Mouse (Mus musculus) monocyte, adult 59 days (primary cell): Measurements from ENCODE around the gene Sec62. TPM values are rescaled to one million over a fixed set of nuclear protein-coding genes. Genes with fewer than 3 reads are reported as not detected.

Experiments used
- total RNA-seq, 2 experiments: library from RNA; stranded (reverse); gene quantifications; one replicate each; pipeline ENCODE4 v1.2.4; 2023

The Sec62 gene
- total RNA-seq = 10 to 100 TPM; 47.1 to 54.4 TPM

DNA sequence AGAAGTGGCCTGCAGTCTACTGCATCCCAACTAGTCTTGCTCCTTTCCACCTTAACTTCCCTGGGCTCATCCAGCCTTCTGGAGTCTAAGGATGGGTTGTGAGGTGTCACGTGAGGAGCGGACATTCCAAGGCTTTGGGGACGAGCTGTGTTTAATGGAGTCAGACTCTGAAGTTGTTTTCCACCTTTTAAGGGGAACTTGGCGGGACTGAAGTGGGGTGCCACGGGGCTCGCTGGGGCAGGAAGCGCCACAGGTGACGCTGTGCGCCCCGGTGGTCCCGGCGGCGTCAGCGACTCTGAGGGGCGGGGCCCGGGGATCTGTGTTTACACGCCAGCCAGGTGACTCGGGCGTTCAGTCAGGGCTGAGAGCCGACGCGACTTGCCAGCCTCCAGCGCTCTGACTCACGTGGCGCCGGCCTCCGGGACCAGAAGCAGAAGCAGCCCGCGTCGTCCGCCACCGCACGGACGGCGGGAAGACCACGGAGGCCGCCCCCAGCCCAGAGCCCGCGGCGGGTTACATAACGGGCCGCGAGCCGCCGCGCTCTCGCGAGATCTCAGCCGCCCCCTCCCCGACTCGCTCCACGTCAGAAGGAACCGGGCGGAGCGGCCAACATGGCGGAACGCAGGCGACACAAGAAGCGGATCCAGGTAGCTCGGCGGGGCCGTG lies at the start of gene Sec62:
Gene Sec62 (plus strand): TSS at position 139 of the 666 bp plus-strand sequence.

DNA sequence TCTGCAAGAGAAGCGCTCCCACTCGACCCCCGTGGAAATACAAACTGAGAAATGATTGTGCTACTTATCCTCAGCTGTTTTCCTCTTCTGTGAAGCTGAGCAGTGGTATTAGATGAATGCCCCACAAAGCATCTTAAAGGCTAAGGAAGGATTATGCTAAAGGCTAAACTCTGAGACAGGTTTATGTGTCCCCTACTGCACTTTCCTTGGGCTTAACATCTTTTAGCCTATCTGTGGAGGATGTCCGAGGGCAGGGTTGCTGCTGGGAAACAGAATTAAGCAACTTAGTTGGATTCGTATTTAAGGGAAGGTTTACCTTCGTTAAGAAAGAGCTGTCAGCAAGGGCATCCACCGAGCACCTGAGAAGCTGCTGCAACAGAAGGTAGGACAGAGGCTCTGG lies 46.7 kb upstream of the Sec62 start, which contains the start of gene Samd7:
Gene Samd7 (plus strand): TSS at position 288 of the 400 bp plus-strand sequence.

DNA sequence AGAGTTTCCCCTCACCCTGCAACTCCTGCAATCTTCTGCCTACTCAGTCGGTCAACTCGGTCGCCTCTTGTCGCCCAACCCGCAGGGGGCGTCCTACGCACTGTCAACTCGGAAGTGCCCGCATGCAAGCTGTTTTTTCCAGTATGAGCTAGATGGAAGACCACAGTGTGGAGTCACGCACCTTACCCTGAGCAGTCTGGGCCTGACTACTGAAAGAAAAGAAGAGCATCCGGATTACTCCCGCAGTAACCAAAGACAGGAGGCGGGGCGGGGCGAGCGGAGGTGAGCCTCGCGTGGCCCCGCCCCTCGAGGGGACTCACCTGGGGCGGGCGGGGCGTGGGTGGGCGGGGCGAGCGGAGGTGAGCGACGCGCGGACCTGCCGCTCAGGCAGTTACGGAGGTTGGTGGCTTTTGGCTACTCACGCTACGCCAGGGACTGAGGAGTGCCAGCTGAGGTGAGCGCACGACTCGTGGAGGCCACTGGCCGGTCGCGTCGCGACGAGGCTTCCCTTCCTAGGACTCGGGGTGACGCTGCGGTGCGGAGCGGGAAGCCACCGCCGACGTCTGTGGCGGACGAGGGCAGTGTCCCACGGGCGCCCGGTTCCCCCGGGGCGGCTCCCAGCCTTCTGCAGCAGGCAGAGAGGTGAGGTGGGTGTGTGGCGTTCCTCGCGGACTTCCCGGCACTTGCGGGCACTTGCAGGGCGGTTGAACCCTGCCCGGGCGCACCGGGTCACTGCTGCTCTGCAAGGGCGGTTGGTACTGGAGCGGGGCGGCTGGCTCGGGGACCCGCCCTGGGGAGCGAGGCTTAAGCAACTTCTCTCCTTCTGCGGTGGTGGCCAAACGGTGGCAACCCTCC lies 63.2 kb downstream of the Sec62 start, which contains the start of gene Gpr160:
Gene Gpr160 (plus strand): TSS at position 347 of the 855 bp plus-strand sequence.

Other genes with a start within 250 kb of the Sec62 start
- not detected for gene Mecom, start 244.9 kb upstream of the Sec62 start, total RNA-seq
- gene Actrt3, start 192.9 kb upstream of the Sec62 start, total RNA-seq = not detected
- 10 to 100 TPM; 30.1 to 43.8 TPM for gene Mynn, start 190.8 kb upstream of the Sec62 start, total RNA-seq
- not detected for gene Lrriq4, start 148.4 kb upstream of the Sec62 start, total RNA-seq
- not detected for gene Lrrc34, start 145.0 kb upstream of the Sec62 start, total RNA-seq
- not detected for gene Lrrc31, start 93.0 kb upstream of the Sec62 start, total RNA-seq
- gene Samd7, start 46.6 kb upstream of the Sec62 start, total RNA-seq = not detected
- gene Gpr160, start 63.1 kb downstream of the Sec62 start, total RNA-seq = 10 to 100 TPM; 14.5 to 17.8 TPM
- 10 to 100 TPM; 49.9 to 51.5 TPM for gene Phc3, start 176.5 kb downstream of the Sec62 start, total RNA-seq
- 10 to 100 TPM; 13.7 to 17.5 TPM for gene Prkci, start 202.9 kb downstream of the Sec62 start, total RNA-seq